Mouse (Mus musculus): ENCODE results near the gene Dcpp1. TPM values are rescaled to one million over a fixed set of nuclear protein-coding genes. Genes with fewer than 3 reads are reported as not detected.
"Not testable (repeated sequence)": the region's sequence is repeated elsewhere in the genome, so short reads cannot be mapped to it uniquely, and the experiment has no call there.

Dcpp1 gene
- total RNA-seq, 2 experiments from 2014 or later, result not detected

GRCm38 (mm10) chr17:23917158-23917557 is 36.5 kb downstream of the Dcpp1 start, which contains the start of gene Dcpp3:
Dcpp3 (plus strand) TSS chr17:23917458.
- DNase-seq; intact Hi-C loops (cut with DNase I; ENCODE audit: low total_unique reads): not testable (repeated sequence)

GRCm38 (mm10) chr17:23924531-23925007 is 43.9 kb downstream of the Dcpp1 start:
- intact Hi-C loops (cut with DNase I; ENCODE audit: low total_unique reads), result no loop called here

GRCm38 (mm10) chr17:23925090-23925493 is 44.4 kb downstream of the Dcpp1 start:
- DNase-seq, result peak; percentile 72
- intact Hi-C loops (cut with DNase I; ENCODE audit: low total_unique reads), result no loop called here

More at GRCm38 (mm10) chr17:23924531-23925007, 43.9 kb downstream of the Dcpp1 start:
- peak; percentile 92 for DNase-seq

GRCm38 (mm10) chr17:23931157-23931556 is 50.5 kb downstream of the Dcpp1 start:
- no peak for DNase-seq
- intact Hi-C loops (cut with DNase I; ENCODE audit: low total_unique reads), result no loop called here

Other genes with a start within 250 kb of the Dcpp1 start
- gene Mmp25, start 235.6 kb upstream of the Dcpp1 start, total RNA-seq (2021), result under 1 TPM; 0.20 to 0.27 TPM
- gene Bicdl2, start 220.4 kb upstream of the Dcpp1 start, total RNA-seq (2021), result not detected
- gene Hcfc1r1, start 207.3 kb upstream of the Dcpp1 start, total RNA-seq (2021), result 100 to 1,000 TPM; 223 to 235 TPM
- 10 to 100 TPM; 15.8 to 19.1 TPM for gene Thoc6, start 207.0 kb upstream of the Dcpp1 start, total RNA-seq (2021)
- gene Tnfrsf12a, start 203.4 kb upstream of the Dcpp1 start, total RNA-seq (2021), result 10 to 100 TPM; 18.7 to 57.3 TPM
- gene Cldn6, start 201.6 kb upstream of the Dcpp1 start, total RNA-seq (2021), result not detected
- gene Cldn9, start 196.8 kb upstream of the Dcpp1 start, total RNA-seq (2021), result under 1 TPM; 0.23 to 0.51 TPM
- gene 1520401A03Rik, start 158.1 kb upstream of the Dcpp1 start, total RNA-seq (2021), result under 1 TPM in 1 of 2 experiments, not detected in 1; 0.09 TPM
- gene Pkmyt1, start 154.5 kb upstream of the Dcpp1 start, total RNA-seq (2021), result 1 to 10 TPM; 2.1 to 2.3 TPM
- 1 to 10 TPM; 5.7 to 9.1 TPM for gene Paqr4, start 140.0 kb upstream of the Dcpp1 start, total RNA-seq (2021)
- gene Kremen2, start 135.0 kb upstream of the Dcpp1 start, total RNA-seq (2021), result not detected
- 10 to 100 TPM; 35.6 to 35.8 TPM for gene Flywch1, start 109.3 kb upstream of the Dcpp1 start, total RNA-seq (2021)
- gene Flywch2, start 94.8 kb upstream of the Dcpp1 start, total RNA-seq (2021), result 1 to 10 TPM; 1.2 to 2.0 TPM
- gene Srrm2, start 90.3 kb upstream of the Dcpp1 start, total RNA-seq (2021), result 100 to 1,000 TPM; 148 to 169 TPM
- gene Elob, start 51.7 kb upstream of the Dcpp1 start, total RNA-seq (2021), result 100 to 1,000 TPM; 321 to 328 TPM
- not detected for gene Prss33, start 44.8 kb upstream of the Dcpp1 start, total RNA-seq (2021)
- gene Prss32, start 37.0 kb upstream of the Dcpp1 start, total RNA-seq (2021), result not detected
- under 1 TPM in 1 of 2 experiments, not detected in 1; 0.18 TPM for gene Prss41, start 36.7 kb upstream of the Dcpp1 start, total RNA-seq (2021)
- not detected for gene Prss21, start 12.8 kb upstream of the Dcpp1 start, total RNA-seq (2021)
- not detected for gene Dcpp2, start within 50 bp of the Dcpp1 start, total RNA-seq (2021)
- gene Dcpp3, start 36.6 kb downstream of the Dcpp1 start, total RNA-seq (2021), result not detected
- not detected for gene Sbp, start 60.8 kb downstream of the Dcpp1 start, total RNA-seq (2021)
- gene Sbpl, start 74.4 kb downstream of the Dcpp1 start, total RNA-seq (2021), result not detected
- not detected for gene Prss30, start 99.7 kb downstream of the Dcpp1 start, total RNA-seq (2021)
- not detected for gene Prss22, start 117.2 kb downstream of the Dcpp1 start, total RNA-seq (2021)
- gene Prss27, start 157.3 kb downstream of the Dcpp1 start, total RNA-seq (2021), result not detected
- gene Kctd5, start 192.6 kb downstream of the Dcpp1 start, total RNA-seq (2021), result 10 to 100 TPM; 12.3 to 13.6 TPM

All from gastrocnemius, postnatal 14 days (tissue).